Mouse (Mus musculus) retina, embryonic 14.5 days (tissue): ENCODE measurements around the gene Fam71e1.

Experiments
- DNase-seq: peaks from one replicate; pipeline ENCODE4 v3.0.0-alpha.2; 2015; ENCODE audit warnings: low spot score

Gene Fam71e1

DNA sequence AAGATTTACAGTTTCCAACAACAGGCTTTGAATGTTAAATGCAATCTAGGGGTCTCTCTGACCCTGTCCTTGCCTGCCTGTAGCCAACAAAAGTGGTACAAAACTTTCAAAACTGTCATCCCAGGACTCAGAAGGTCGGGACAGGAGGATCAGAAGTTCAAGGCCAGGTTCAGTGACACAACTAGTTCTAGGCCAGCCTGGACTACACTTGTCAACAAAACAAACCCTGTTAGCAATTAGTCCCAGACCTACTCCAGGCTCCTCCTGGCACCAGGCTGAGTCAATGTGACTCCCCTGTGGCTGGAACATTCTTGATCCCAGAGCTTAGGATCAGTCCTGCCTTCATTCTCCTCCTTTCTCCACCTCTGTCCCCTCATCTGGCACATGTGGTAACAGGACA lies 2.5 kb downstream of the Fam71e1 start:
- DNase-seq = no peak

GRCm38 (mm10) chr7:44500046-44500445 lies 3.7 kb downstream of the Fam71e1 start:
- DNase-seq = no peak

DNA sequence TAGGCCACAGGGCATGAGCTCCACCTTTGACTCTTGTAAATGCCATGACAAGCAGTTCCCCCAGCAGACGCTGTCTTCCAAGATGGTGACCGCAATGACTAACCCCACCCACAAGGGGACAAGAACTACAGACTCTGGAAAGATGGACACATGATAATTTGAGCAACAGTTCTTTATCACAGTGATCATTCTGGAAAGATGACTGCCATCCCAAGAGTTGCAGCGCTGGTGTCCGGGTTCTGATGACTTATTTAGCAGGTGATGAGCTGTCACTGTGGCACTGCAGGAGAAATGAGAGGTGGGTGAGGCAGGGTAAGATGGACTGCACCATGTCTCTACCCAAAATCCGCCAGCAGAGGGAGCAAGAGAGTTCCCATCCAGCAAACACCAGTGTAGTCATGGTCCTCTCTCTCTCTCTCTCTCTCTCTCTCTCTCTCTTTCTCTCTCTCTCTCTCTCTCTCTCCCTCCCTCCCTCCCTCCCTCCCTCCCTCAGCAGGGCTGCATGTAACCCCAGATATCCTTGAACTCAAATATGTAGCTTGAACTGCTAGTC lies 5.3 kb downstream of the Fam71e1 start:
- peak; percentile 87 for DNase-seq

DNA sequence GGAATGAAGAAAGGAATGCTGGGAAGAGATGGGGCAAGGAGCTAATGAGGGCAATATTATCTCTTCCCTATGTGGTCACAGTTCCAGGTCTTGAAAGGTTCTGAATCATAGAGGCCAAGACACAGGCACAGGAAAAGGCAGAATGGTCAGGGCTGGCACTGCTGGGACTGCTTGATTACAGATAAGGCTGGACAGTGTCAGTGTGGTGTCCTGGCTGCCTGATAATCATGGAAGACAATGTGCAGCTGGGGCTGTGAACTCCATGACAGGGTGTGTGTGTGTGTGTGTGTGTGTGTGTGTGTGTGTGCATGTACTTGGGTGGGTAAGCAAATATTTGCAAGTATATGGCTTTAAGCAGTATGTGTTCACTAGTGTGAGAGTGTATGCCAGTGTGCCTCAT lies 11.1 kb downstream of the Fam71e1 start:
- no peak for DNase-seq

DNA sequence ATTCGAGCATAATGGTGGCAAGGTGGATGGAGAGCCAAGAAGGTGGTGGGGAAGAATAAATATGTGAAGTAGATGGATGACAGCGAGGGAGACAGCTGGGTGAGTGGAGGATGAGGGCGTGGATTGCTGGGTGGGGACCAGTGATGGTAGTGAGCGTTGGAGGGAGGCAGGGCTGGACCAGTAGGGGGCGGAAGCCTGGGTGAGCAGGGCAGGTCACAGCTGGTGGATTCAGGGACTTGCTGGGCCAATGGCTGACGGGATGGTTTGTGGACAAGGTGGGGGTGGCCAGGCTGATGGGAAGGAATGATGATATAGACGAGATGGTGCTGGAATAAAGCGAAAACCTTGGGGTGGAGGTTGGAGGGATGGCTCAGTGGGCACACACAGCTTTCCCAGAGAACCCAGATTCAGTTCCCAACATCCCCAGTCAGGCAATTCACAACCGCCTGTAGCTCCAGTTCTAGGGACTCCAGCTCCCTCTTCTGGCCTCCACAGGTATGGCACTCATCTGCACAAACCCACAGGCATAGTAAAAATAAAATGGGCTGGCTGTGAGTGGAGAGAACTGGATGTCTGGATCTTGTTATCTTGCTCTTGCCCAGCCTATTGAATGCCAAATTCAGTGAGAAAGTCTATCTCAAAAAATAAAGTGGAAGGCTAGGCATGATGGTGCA lies 23.0 kb downstream of the Fam71e1 start:
- DNase-seq = peak; percentile 26

- no peak for DNase-seq
Observed at GRCm38 (mm10) chr7:44520990-44521389, 24.6 kb downstream of the Fam71e1 start.

DNA sequence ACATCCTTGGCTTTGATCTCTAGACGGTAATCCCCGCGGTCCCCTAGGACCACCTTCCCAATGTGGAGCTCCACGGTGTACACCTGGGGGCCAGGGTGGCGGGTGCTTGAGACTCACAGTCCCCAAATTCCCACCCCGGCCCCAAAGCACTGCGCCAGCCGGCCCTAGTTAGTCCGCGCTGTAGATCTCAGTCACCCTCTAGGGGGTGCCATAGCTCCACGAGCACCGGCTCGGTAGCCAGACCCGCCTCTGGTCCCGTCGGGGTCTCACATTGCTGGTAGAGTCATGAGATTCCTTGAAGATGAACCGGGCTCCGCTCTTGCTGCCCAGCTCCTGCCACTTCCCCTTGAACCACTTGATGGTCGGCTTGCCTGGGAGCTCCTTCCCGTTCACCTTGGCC lies 25.3 kb downstream of the Fam71e1 start:
- DNase-seq = peak; percentile 88

DNA sequence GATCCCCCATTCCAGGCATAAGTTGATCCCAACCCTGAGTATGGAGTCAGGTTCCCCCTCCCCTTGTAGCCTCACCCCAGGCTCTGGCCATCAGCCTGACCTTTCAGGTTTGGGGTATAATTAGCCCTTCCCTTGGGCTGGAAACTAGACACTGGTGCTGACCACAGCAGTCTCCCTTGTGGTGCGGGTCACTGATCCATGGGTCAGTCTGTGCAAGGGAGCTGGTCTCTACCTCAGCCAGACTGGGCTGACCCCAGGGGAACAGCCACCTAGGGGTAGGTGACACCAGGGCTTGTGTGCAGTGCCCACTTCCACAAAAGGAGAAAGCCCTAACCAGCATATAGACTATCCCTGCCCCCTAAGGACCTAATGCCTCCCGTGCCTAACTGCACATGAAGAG lies 26.7 kb downstream of the Fam71e1 start:
- no peak for DNase-seq

- DNase-seq = no peak
Observed at GRCm38 (mm10) chr7:44524502-44524901, 28.1 kb downstream of the Fam71e1 start, which contains the start of gene Mybpc2. Mybpc2 (minus strand) TSS chr7:44524656.

GRCm38 (mm10) chr7:44525126-44525832 lies 28.9 kb downstream of the Fam71e1 start:
- no peak for DNase-seq

DNA sequence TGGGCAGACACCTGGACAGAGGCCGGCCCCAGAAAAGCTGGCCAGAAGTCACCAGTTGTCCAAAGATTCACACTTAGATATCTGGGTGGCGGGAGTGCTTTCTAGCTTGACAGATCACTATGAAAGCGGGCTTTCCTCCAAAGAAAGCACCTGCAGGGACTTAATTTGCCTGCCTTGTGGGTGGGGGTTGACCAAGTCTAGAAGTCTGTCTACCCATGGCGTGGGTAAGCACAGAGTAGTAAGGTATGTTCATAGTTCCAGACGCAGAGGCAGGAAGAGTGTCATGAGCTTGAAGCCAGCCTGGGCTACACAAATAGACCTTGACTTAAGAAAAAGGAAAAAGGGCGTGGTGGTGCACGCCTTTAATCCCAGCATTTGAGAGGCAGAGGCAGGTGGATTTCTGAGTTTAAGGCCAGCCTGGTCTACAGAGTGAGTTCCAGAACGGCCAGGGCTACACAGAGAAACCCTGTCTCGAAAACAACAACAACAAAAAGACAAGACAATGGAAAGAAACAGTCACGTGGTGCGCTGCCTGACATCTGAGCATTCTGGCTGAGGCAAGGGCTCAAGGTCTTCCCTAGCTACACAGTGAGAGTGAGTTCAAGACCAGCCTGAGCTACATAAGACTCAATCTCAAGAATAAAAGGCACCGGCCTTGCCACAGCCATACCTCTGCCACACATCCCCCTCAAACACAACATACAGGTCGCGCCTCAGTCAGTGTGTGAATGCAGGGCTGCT lies 30.2 kb downstream of the Fam71e1 start:
- DNase-seq = no peak

DNA sequence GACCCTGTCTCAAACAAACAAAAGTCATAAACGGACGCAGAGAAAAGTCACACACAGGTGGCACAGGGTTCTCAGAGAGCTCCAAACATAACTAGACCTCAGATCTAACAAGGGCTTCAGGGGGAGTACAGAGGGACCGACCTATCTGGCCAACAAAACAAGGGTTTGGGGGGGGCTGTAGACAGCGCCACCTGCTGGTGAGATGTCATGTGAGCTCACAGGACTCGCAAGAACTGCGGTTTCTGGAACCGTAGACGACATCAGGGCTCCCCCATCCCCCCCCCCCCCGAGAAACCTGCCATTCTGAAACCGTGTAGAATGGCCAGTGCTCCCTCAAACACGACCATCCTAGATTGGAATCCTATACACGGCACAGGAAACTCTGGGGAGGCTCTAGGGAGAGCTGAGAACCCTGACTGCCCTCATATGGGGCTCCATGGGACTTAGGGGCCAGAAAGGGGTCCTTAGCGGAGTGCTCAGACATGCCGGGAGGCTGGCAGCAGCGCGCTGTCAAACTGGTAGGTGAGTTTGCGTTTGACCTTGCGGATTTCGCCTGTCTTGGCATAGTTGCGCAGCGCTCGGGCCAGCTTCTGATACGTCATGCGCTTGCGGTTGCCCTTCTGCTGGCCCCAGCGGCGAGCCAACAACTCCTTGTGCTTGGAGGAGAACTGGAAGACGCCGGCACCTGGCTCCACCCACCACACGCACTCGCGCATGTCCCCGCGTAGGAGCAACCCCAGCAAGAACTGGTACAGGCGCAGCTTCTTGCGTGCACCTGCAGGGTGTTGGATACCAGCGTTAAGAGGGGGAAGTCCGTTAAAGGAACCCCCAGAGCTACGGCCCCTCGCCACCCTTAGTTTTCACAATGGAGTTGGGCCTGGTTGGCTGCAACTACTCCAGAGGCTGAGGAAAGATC lies 31.4 kb downstream of the Fam71e1 start:
- peak; percentile 84 for DNase-seq

DNA sequence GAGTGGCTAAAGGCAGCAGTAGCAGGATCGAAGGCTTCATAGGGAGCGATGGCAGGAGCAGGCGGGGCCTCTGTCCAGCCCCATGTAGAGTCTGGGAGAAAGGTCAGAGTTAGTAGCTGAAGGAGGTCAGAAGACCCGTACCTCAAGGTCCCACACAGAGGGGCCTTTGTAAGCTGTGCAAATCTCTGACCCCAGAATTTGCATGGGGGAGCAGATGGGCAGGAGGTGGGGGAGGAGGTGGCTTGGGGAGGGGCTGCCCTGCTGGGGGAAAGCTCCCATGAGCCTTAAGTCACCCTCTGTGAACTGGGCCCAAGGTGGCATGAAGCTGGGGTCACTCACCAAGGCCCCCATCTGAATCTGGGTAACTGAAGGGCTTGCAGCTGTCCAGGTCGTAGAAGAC lies 33.1 kb downstream of the Fam71e1 start:
- DNase-seq = no peak

DNA sequence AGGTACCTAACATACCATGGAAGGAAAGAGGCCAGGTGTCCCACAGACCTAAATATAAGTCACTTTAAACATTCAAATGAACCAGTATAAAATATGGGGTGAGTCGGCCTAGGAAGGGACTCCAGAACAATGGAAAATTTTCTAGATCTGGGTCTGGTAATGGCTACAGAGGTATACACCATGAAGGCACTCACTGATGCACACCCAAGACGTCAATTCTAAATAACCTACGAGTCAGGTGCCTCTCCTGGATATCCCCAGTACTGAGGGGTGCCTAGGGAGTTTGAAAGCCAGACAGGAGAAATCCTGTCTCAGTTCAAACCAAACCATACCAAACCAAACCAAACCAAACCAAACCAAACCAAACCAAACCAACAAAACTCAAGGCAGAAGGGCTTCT lies 34.1 kb downstream of the Fam71e1 start:
- DNase-seq = no peak

GRCm38 (mm10) chr7:44531207-44531606 lies 34.8 kb downstream of the Fam71e1 start:
- DNase-seq = no peak

- DNase-seq = no peak
Observed at GRCm38 (mm10) chr7:44531946-44532732, 35.8 kb downstream of the Fam71e1 start, which contains the start of gene Spib. Spib (minus strand) TSS chr7:44532071.

DNA sequence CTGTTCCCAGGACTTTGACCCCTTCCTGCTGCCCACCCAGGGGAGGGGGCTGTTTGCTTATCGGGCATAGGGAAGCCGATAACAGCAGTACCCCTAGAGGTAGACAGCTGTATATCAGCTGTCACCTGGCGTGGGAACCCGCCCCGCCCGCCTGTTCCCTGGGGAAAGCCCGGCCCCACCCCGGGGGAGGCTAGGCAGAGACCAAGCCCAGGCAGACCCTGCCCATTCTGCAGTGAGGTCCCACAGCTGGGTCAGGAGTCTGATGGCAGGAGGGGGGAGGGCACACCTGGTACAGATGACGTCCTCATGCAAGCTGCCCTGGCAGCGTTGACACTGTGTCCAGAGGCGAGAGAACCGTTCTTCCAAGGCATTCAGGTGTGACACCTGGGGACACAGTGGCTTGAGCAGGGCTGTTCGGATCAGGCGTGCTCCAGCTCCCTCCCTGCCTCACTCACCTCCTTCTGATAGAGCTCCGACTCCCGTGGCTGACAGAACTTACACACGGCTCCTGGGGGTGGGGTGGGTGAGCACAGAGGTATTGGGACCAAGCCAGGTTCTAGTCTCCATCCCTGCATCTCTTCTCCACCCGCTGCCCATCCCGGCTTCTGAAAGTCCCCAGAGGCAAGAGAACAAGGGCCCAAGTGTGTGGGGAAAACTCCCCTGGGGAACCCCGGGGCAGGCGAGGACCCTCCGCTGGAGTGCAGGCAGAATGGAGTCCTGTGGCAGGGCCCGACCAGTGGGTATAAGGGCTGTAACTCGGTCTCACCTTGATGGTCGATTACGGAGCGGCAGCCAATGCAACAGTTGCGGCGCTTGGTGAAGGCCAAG lies 36.8 kb downstream of the Fam71e1 start:
- no peak for DNase-seq

- no peak for DNase-seq
Observed at GRCm38 (mm10) chr7:44533746-44534045, 37.3 kb downstream of the Fam71e1 start.

DNA sequence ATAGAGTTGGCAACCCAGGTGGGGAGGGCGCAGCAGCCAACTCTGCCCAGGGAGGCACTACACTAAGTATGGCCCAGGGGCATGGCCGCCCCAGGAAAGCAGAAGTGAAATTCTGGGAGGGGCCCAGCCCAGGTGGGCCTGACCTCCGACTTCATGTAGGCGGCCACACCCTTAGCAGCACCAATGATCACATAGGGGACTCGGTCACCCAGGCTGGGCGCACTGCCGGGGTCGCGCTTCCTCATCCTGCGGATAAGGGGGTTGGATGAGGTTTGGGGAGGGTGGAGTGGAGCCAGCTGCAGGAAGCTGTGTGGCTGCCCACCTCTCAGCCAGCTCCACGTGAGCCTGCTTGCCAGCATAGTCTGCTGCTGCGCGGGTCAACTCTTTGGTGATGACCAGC lies 37.9 kb downstream of the Fam71e1 start:
- DNase-seq = no peak
